Mouse (Mus musculus) cerebellum, postnatal 36 days (tissue): Measurements from ENCODE around the gene Rps2.

Experiments
- DNase-seq, 2 experiments: peaks; one replicate each; pipeline ENCODE4 v3.0.0; 2021 to 2022; ENCODE audit warnings: mixed read lengths in 2 of 2

The Rps2 gene

GRCm38 (mm10) chr17:24734513-24734912 lies 16.6 kb downstream of the Rps2 start:
- no peak for DNase-seq

GRCm38 (mm10) chr17:24735446-24735845 lies 17.5 kb downstream of the Rps2 start:
- no peak for DNase-seq

- peak; percentile 88 to 91 for DNase-seq
Measured at GRCm38 (mm10) chr17:24736330-24737051, 18.6 kb downstream of the Rps2 start, which contains the start of gene Msrb1. Gene Msrb1, plus strand, starts transcription at chr17:24736642.

GRCm38 (mm10) chr17:24737135-24737810 lies 19.4 kb downstream of the Rps2 start:
- DNase-seq, result no peak

GRCm38 (mm10) chr17:24738238-24738637 lies 20.3 kb downstream of the Rps2 start:
- no peak for DNase-seq

GRCm38 (mm10) chr17:24739926-24740325 lies 22.0 kb downstream of the Rps2 start:
- DNase-seq, result no peak

GRCm38 (mm10) chr17:24742307-24742706 lies 24.4 kb downstream of the Rps2 start:
- DNase-seq, result no peak

GRCm38 (mm10) chr17:24743896-24744295 lies 26.0 kb downstream of the Rps2 start:
- DNase-seq, result no peak

GRCm38 (mm10) chr17:24744381-24744780 lies 26.5 kb downstream of the Rps2 start:
- DNase-seq, result no peak

GRCm38 (mm10) chr17:24745526-24746497 lies 27.9 kb downstream of the Rps2 start:
- DNase-seq, result peak; percentile 67 to 77

GRCm38 (mm10) chr17:24746986-24747385 lies 29.1 kb downstream of the Rps2 start:
- no peak for DNase-seq

GRCm38 (mm10) chr17:24751528-24751927 lies 33.6 kb downstream of the Rps2 start:
- DNase-seq, result no peak

GRCm38 (mm10) chr17:24752415-24753394 lies 34.8 kb downstream of the Rps2 start, which contains the start of gene Hs3st6:
Gene Hs3st6, plus strand, starts transcription at chr17:24752988.
- DNase-seq, result no peak

GRCm38 (mm10) chr17:24757394-24757793 lies 39.5 kb downstream of the Rps2 start:
- no peak for DNase-seq

- DNase-seq, result no peak
Measured at GRCm38 (mm10) chr17:24761121-24761520, 43.2 kb downstream of the Rps2 start.

- DNase-seq, result no peak
Measured at GRCm38 (mm10) chr17:24765016-24765905, 47.3 kb downstream of the Rps2 start.

- DNase-seq, result no peak
Measured at GRCm38 (mm10) chr17:24766266-24766875, 48.5 kb downstream of the Rps2 start.

GRCm38 (mm10) chr17:24769146-24769545 lies 51.2 kb downstream of the Rps2 start:
- no peak for DNase-seq
